Mouse (Mus musculus): Measurements from ENCODE around the gene Mif4gd.

- TF ChIP-seq CTCF (IDR thresholded peaks at IDR 0.05; ENCODE audit: low read depth, low read length): peak; percentile 59
- TF ChIP-seq POLR2AphosphoS5 (IDR thresholded peaks at IDR 0.05; ENCODE audit: insufficient replicate concordance, low read depth, low read length): no peak
Measured at GRCm38 (mm10) chr11:115631505-115631890, 18.7 kb upstream of the Mif4gd start.

Data from G1E (cell line).